Mouse (Mus musculus): ENCODE measurements around the gene Aurkaip1. TPM values are rescaled to one million over a fixed set of nuclear protein-coding genes. Genes with fewer than 3 reads are reported as not detected.

Gene Aurkaip1
- polyA plus RNA-seq, 1 experiment from 2014 or later = 157 TPM

GRCm38 (mm10) chr4:155848434-155849095 is 17.5 kb downstream of the Aurkaip1 start:
- Histone ChIP-seq H3K9ac (replicated peaks; ENCODE audit: low read length) (peak overlapping the region; percentile 91), H3K4me1 (ENCODE audit: insufficient read depth, low read length) (peaks cover 23% of the 10 kb centered on the region), H3K36me3 (ENCODE audit: insufficient read depth, low read length) (peaks cover 3% of the 10 kb centered on the region), H3K27ac (ENCODE audit: low read length) (peak overlapping the region; percentile 73; the same call in 1 of the 2 replicates), H3K9me3 (ENCODE audit: low read length) (no peaks in the 10 kb centered on the region), H3K27me3 (ENCODE audit: insufficient read depth, low read length) (no peaks in the 10 kb centered on the region), H3K4me3 (ENCODE audit: low read length) (peak overlapping the region; percentile 60), H3K4me2 (replicated peaks; ENCODE audit: low read depth, low read length) (peak overlapping the region; percentile 83)
- ATAC-seq (ENCODE audit: low FRiP score, low TSS enrichment) = no peak
- WGBS = 59% methylated on average over 7 of the region's 7 CpGs

GRCm38 (mm10) chr4:155849391-155849790 is 18.3 kb downstream of the Aurkaip1 start:
- H3K4me2 ChIP-seq (replicated peaks; ENCODE audit: low read depth, low read length) = 0 out of 2 replicates have a peak overlapping the region, but pooled peaks have one; percentile 83
- no peak for ATAC-seq (ENCODE audit: low FRiP score, low TSS enrichment)

GRCm38 (mm10) chr4:155849792-155850451 is 18.9 kb downstream of the Aurkaip1 start:
- Histone ChIP-seq H3K4me2 (replicated peaks; ENCODE audit: low read depth, low read length) (no peak overlapping the region), H3K27ac (ENCODE audit: low read length) (no peak overlapping the region), H3K9me3 (ENCODE audit: low read length) (no peaks in the 10 kb centered on the region), H3K4me1 (ENCODE audit: insufficient read depth, low read length) (peaks cover 23% of the 10 kb centered on the region), H3K4me3 (ENCODE audit: low read length) (no peak overlapping the region), H3K27me3 (ENCODE audit: insufficient read depth, low read length) (no peaks in the 10 kb centered on the region), H3K9ac (replicated peaks; ENCODE audit: low read length) (no peak overlapping the region), H3K36me3 (ENCODE audit: insufficient read depth, low read length) (peaks cover 13% of the 10 kb centered on the region)
- ATAC-seq (ENCODE audit: low FRiP score, low TSS enrichment) = no peak
- WGBS = 88% methylated on average over 3 of the region's 3 CpGs

More at GRCm38 (mm10) chr4:155849391-155849790, 18.3 kb downstream of the Aurkaip1 start:
- Histone ChIP-seq H3K4me3 (ENCODE audit: low read length) (no peak overlapping the region), H3K27ac (ENCODE audit: low read length) (no peak overlapping the region), H3K9ac (replicated peaks; ENCODE audit: low read length) (no peak overlapping the region), H3K36me3 (ENCODE audit: insufficient read depth, low read length) (peaks cover 8% of the 10 kb centered on the region; the same call in 1 of the 2 replicates), H3K9me3 (ENCODE audit: low read length) (no peaks in the 10 kb centered on the region), H3K27me3 (ENCODE audit: insufficient read depth, low read length) (no peaks in the 10 kb centered on the region), H3K4me1 (ENCODE audit: insufficient read depth, low read length) (peaks cover 23% of the 10 kb centered on the region)
- WGBS = 91% methylated on average over 2 of the region's 2 CpGs

GRCm38 (mm10) chr4:155851368-155851767 is 20.3 kb downstream of the Aurkaip1 start:
- no peak for ATAC-seq (ENCODE audit: low FRiP score, low TSS enrichment)
- no peak overlapping the region for H3K27ac ChIP-seq (ENCODE audit: low read length)
- WGBS = 90% methylated on average over 3 of the region's 3 CpGs

GRCm38 (mm10) chr4:155851951-155852411 is 20.9 kb downstream of the Aurkaip1 start:
- Histone ChIP-seq H3K4me2 (replicated peaks; ENCODE audit: low read depth, low read length) (no peak overlapping the region), H3K4me3 (ENCODE audit: low read length) (no peak overlapping the region), H3K9me3 (ENCODE audit: low read length) (no peaks in the 10 kb centered on the region), H3K27ac (ENCODE audit: low read length) (no peak overlapping the region), H3K9ac (replicated peaks; ENCODE audit: low read length) (no peak overlapping the region), H3K27me3 (ENCODE audit: insufficient read depth, low read length) (no peaks in the 10 kb centered on the region), H3K4me1 (ENCODE audit: insufficient read depth, low read length) (peaks cover 17% of the 10 kb centered on the region), H3K36me3 (ENCODE audit: insufficient read depth, low read length) (peaks cover 33% of the 10 kb centered on the region)
- WGBS = 76% methylated on average over 2 of the region's 2 CpGs
- no peak for ATAC-seq (ENCODE audit: low FRiP score, low TSS enrichment)

More at GRCm38 (mm10) chr4:155851368-155851767, 20.3 kb downstream of the Aurkaip1 start:
- H3K4me1 ChIP-seq (ENCODE audit: insufficient read depth, low read length) = peaks cover 23% of the 10 kb centered on the region
- H3K4me3 ChIP-seq (ENCODE audit: low read length) = no peak overlapping the region
- no peak overlapping the region for H3K4me2 ChIP-seq (replicated peaks; ENCODE audit: low read depth, low read length)
- H3K9ac ChIP-seq (replicated peaks; ENCODE audit: low read length) = no peak overlapping the region
- H3K9me3 ChIP-seq (ENCODE audit: low read length) = no peaks in the 10 kb centered on the region
- H3K36me3 ChIP-seq (ENCODE audit: insufficient read depth, low read length) = peaks cover 28% of the 10 kb centered on the region
- no peaks in the 10 kb centered on the region for H3K27me3 ChIP-seq (ENCODE audit: insufficient read depth, low read length)

- Histone ChIP-seq H3K4me2 (replicated peaks; ENCODE audit: low read depth, low read length) (no peak overlapping the region), H3K4me3 (ENCODE audit: low read length) (no peak overlapping the region), H3K36me3 (ENCODE audit: insufficient read depth, low read length) (peaks cover 45% of the 10 kb centered on the region), H3K27ac (ENCODE audit: low read length) (no peak overlapping the region), H3K9me3 (ENCODE audit: low read length) (no peaks in the 10 kb centered on the region), H3K9ac (replicated peaks; ENCODE audit: low read length) (no peak overlapping the region), H3K4me1 (ENCODE audit: insufficient read depth, low read length) (peaks cover 10% of the 10 kb centered on the region), H3K27me3 (ENCODE audit: insufficient read depth, low read length) (no peaks in the 10 kb centered on the region)
- 89% methylated on average over 9 of the region's 9 CpGs for WGBS
- ATAC-seq (ENCODE audit: low FRiP score, low TSS enrichment) = no peak
Measured at GRCm38 (mm10) chr4:155853421-155853820, 22.3 kb downstream of the Aurkaip1 start.

GRCm38 (mm10) chr4:155854991-155855390 is 23.9 kb downstream of the Aurkaip1 start:
- WGBS = 95% methylated on average over 12 of the region's 12 CpGs
- ATAC-seq (ENCODE audit: low FRiP score, low TSS enrichment) = no peak
- no peak overlapping the region for H3K4me2 ChIP-seq (replicated peaks; ENCODE audit: low read depth, low read length)
- H3K4me3 ChIP-seq (ENCODE audit: low read length) = no peak overlapping the region
- H3K27me3 ChIP-seq (ENCODE audit: insufficient read depth, low read length) = no peaks in the 10 kb centered on the region
- peaks cover 52% of the 10 kb centered on the region for H3K36me3 ChIP-seq (ENCODE audit: insufficient read depth, low read length)
- H3K4me1 ChIP-seq (ENCODE audit: insufficient read depth, low read length) = no peaks in the 10 kb centered on the region
- H3K27ac ChIP-seq (ENCODE audit: low read length) = no peak overlapping the region
- H3K9ac ChIP-seq (replicated peaks; ENCODE audit: low read length) = no peak overlapping the region
- no peaks in the 10 kb centered on the region for H3K9me3 ChIP-seq (ENCODE audit: low read length)

- no peaks in the 10 kb centered on the region for H3K27me3 ChIP-seq (ENCODE audit: insufficient read depth, low read length)
- H3K4me3 ChIP-seq (ENCODE audit: low read length) = no peak overlapping the region
- H3K36me3 ChIP-seq (ENCODE audit: insufficient read depth, low read length) = peaks cover 52% of the 10 kb centered on the region
- no peak for ATAC-seq (ENCODE audit: low FRiP score, low TSS enrichment)
- 93% methylated on average over 12 of the region's 12 CpGs for WGBS
- H3K4me1 ChIP-seq (ENCODE audit: insufficient read depth, low read length) = no peaks in the 10 kb centered on the region
- H3K9ac ChIP-seq (replicated peaks; ENCODE audit: low read length) = no peak overlapping the region
- no peak overlapping the region for H3K4me2 ChIP-seq (replicated peaks; ENCODE audit: low read depth, low read length)
- H3K27ac ChIP-seq (ENCODE audit: low read length) = no peak overlapping the region
- no peaks in the 10 kb centered on the region for H3K9me3 ChIP-seq (ENCODE audit: low read length)
Measured at GRCm38 (mm10) chr4:155856071-155856470, 25.0 kb downstream of the Aurkaip1 start.

- H3K4me2 ChIP-seq (replicated peaks; ENCODE audit: low read depth, low read length) = no peak overlapping the region
- no peak for ATAC-seq (ENCODE audit: low FRiP score, low TSS enrichment)
- no peaks in the 10 kb centered on the region for H3K4me1 ChIP-seq (ENCODE audit: insufficient read depth, low read length)
- H3K4me3 ChIP-seq (ENCODE audit: low read length) = no peak overlapping the region
- H3K27me3 ChIP-seq (ENCODE audit: insufficient read depth, low read length) = no peaks in the 10 kb centered on the region
- no peak overlapping the region for H3K9ac ChIP-seq (replicated peaks; ENCODE audit: low read length)
- H3K36me3 ChIP-seq (ENCODE audit: insufficient read depth, low read length) = peaks cover 55% of the 10 kb centered on the region
- no peaks in the 10 kb centered on the region for H3K9me3 ChIP-seq (ENCODE audit: low read length)
- H3K27ac ChIP-seq (ENCODE audit: low read length) = no peak overlapping the region
- 75% methylated on average over 3 of the region's 3 CpGs for WGBS
Measured at GRCm38 (mm10) chr4:155856881-155857280, 25.8 kb downstream of the Aurkaip1 start.

- ATAC-seq (ENCODE audit: low FRiP score, low TSS enrichment) = peak; percentile 62
- H3K4me2 ChIP-seq (replicated peaks; ENCODE audit: low read depth, low read length) = no peak overlapping the region
- H3K27ac ChIP-seq (ENCODE audit: low read length) = no peak overlapping the region
- 15% methylated on average over 13 of the region's 13 CpGs for WGBS
- no peaks in the 10 kb centered on the region for H3K9me3 ChIP-seq (ENCODE audit: low read length)
- no peak overlapping the region for H3K9ac ChIP-seq (replicated peaks; ENCODE audit: low read length)
- no peak overlapping the region for H3K4me3 ChIP-seq (ENCODE audit: low read length)
- H3K27me3 ChIP-seq (ENCODE audit: insufficient read depth, low read length) = no peaks in the 10 kb centered on the region
- H3K4me1 ChIP-seq (ENCODE audit: insufficient read depth, low read length) = no peaks in the 10 kb centered on the region
- H3K36me3 ChIP-seq (ENCODE audit: insufficient read depth, low read length) = peaks cover 48% of the 10 kb centered on the region
Measured at GRCm38 (mm10) chr4:155859318-155859717, 28.2 kb downstream of the Aurkaip1 start.

Measured in kidney, embryonic 16.5 days (tissue).